Mouse (Mus musculus) stomach, embryonic 14.5 days (tissue): ENCODE results near the gene Trappc10. TPM values are rescaled to one million over a fixed set of nuclear protein-coding genes. Genes with fewer than 3 reads are reported as not detected.

Experiments used
- ATAC-seq: fragments of 200-750 bp; cut with Nextera tagmentation; 2 replicates; pipeline ENCODE4 v1.8.0; 2017; ENCODE audit warnings: low read depth, moderate TSS enrichment; ENCODE audit not compliant: insufficient number of reproducible peaks, insufficient read depth, low FRiP score
- H3K27ac ChIP-seq: fragments of 300-500 bp; sonication (generic); 2 replicates; pipeline ENCODE4 v1.5.1; 2014; ENCODE audit warnings: mild to moderate bottlenecking, low read length, moderate library complexity, mixed read lengths
- H3K27me3 ChIP-seq: fragments of 300-500 bp; sonication (generic); 2 replicates; pipeline ENCODE4 v1.6.1; 2014; ENCODE audit warnings: low read length, control low read depth, mixed read lengths; ENCODE audit not compliant: control insufficient read depth, insufficient read depth
- H3K36me3 ChIP-seq: fragments of 300-500 bp; sonication (generic); 2 replicates; pipeline ENCODE4 v1.6.1; 2014; ENCODE audit warnings: mild to moderate bottlenecking, control low read depth, low read length, moderate library complexity, mixed read lengths; ENCODE audit not compliant: control insufficient read depth, insufficient read depth
- H3K4me1 ChIP-seq: fragments of 300-500 bp; sonication (generic); 2 replicates; pipeline ENCODE4 v1.6.1; 2014; ENCODE audit warnings: low read length, control low read depth, mixed read lengths; ENCODE audit not compliant: control insufficient read depth, insufficient read depth
- H3K4me2 ChIP-seq: fragments of 300-500 bp; sonication (generic); replicated peaks from 2 replicates; pipeline ENCODE4 v1.6.1; 2014; ENCODE audit warnings: low read depth, low read length, control low read depth
- H3K4me3 ChIP-seq: fragments of 300-500 bp; sonication (generic); 2 replicates; pipeline ENCODE4 v1.5.1; 2014; ENCODE audit warnings: low read depth, low read length, control low read depth
- H3K9ac ChIP-seq: fragments of 300-500 bp; sonication (generic); replicated peaks from 2 replicates; pipeline ENCODE4 v1.6.1; 2014; ENCODE audit warnings: low read depth, mild to moderate bottlenecking, control low read depth, low read length, moderate library complexity, mixed read lengths
- H3K9me3 ChIP-seq: fragments of 300-500 bp; sonication (generic); 2 replicates; pipeline ENCODE4 v1.6.1; 2016; ENCODE audit warnings: low read depth, low read length, control low read depth; ENCODE audit not compliant: control insufficient read depth
- WGBS: fragments of 180-500 bp; shearing (Covaris S2); extraction: QIAGEN DNeasy Blood & Tissue Kit; methylation state at CpG from one replicate; pipeline ENCODE4 v1.1.7; 2014; 5-methylcytosine and 5-hydroxymethylcytosine counted together
- polyA plus RNA-seq: library from polyadenylated mRNA; unstranded; fragments of >200 nt; fragmentation: Nextera tagmentation; extraction: Ambion mirVana; gene quantifications from 2 replicates; pipeline ENCODE4 v1.2.1, GENCODE M21; 2014

The Trappc10 gene
- 14.7 and 17.3 TPM in 2 replicates for polyA plus RNA-seq

GRCm38 (mm10) chr10:78244438-78245224 lies at the start of gene Trappc10:
Gene Trappc10, minus strand, starts transcription at chr10:78244641.
- H3K27me3 ChIP-seq = no peaks in the 10 kb centered on the region
- H3K4me1 ChIP-seq = peaks cover 12% of the 10 kb centered on the region; the same call in 1 of the 2 replicates
- WGBS = under 1% methylated on average over 74 of the region's 74 CpGs
- peak; percentile 94 for ATAC-seq
- peak within 1 kb of the TSS; percentile 69 for H3K9ac ChIP-seq
- peak within 1 kb of the TSS; percentile 84 for H3K4me3 ChIP-seq
- no peak within 1 kb of the TSS for H3K27ac ChIP-seq
- H3K4me2 ChIP-seq = peak within 1 kb of the TSS; percentile 90
- H3K9me3 ChIP-seq = no peaks in the 10 kb centered on the region
- no peaks in the 10 kb centered on the region for H3K36me3 ChIP-seq

DNA sequence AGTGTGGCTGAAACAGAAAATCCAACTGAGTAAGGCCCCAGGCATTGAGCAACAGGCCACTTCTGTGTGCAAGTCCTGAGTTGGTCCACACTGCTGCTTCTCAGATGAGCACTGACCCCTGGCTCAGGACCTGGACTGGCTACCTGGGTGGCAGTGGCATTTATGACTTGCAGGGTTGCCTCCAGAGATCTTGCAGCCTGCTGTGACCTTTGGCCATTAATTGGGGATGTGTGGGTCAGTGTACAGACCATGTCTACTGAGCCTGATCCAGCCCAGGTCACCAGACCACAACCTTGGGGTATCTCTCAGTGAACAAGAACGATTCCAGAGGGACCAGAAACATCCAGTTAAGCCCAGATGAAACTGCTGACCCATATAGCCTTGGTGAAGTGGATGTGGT lies 49.1 kb upstream of the Trappc10 start:
- H3K9me3 ChIP-seq = no peaks in the 10 kb centered on the region
- H3K4me2 ChIP-seq = no peak overlapping the region
- ATAC-seq = no peak

GRCm38 (mm10) chr10:78292381-78292780 lies 47.9 kb upstream of the Trappc10 start:
- H3K27me3 ChIP-seq = no peaks in the 10 kb centered on the region
- H3K4me3 ChIP-seq = no peak overlapping the region
- H3K9ac ChIP-seq = no peak overlapping the region
- no peak overlapping the region for H3K27ac ChIP-seq
- no peaks in the 10 kb centered on the region for H3K9me3 ChIP-seq
- WGBS = 80% methylated on average over 5 of the region's 5 CpGs
- no peaks in the 10 kb centered on the region for H3K4me1 ChIP-seq
- H3K4me2 ChIP-seq = no peak overlapping the region
- ATAC-seq = no peak
- H3K36me3 ChIP-seq = no peaks in the 10 kb centered on the region; the same call in 1 of the 2 replicates

More for the DNA sequence above, 49.1 kb upstream of the Trappc10 start:
- Histone ChIP-seq H3K4me1 (no peaks in the 10 kb centered on the region), H3K27me3 (no peaks in the 10 kb centered on the region), H3K4me3 (no peak overlapping the region), H3K36me3 (no peaks in the 10 kb centered on the region; the same call in 1 of the 2 replicates), H3K9ac (no peak overlapping the region), H3K27ac (no peak overlapping the region)
- 78% methylated on average over 1 of the region's 1 CpGs for WGBS

- H3K27me3 ChIP-seq = no peaks in the 10 kb centered on the region
- no peak for ATAC-seq
- no peak overlapping the region for H3K4me3 ChIP-seq
- 82% methylated on average over 8 of the region's 8 CpGs for WGBS
- H3K9ac ChIP-seq = no peak overlapping the region
- H3K27ac ChIP-seq = no peak overlapping the region
- H3K9me3 ChIP-seq = no peaks in the 10 kb centered on the region
- no peaks in the 10 kb centered on the region for H3K4me1 ChIP-seq
- H3K36me3 ChIP-seq = peaks cover 14% of the 10 kb centered on the region; the same call in 1 of the 2 replicates
- H3K4me2 ChIP-seq = no peak overlapping the region
Observed at GRCm38 (mm10) chr10:78290730-78291535, 46.5 kb upstream of the Trappc10 start.

DNA sequence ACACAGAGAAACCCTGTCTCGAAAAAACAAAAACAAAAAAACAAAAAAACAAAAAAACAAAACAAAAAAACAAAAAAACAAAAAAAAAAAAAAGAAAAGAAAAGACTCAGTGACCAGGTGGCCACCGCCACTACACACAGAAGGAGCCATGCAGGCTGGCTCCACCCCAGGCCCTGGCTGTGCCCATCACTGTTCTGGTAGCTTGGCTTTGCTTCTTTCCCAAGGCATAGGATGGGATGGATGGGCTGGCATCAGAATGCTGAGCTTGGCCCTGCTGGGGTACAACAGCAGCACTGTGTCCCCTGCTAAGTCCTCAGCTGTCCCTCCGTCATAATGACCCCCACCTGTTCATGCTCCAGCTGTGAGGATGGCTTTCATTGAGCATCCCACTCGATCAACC lies 44.5 kb upstream of the Trappc10 start:
- Histone ChIP-seq H3K9ac (no peak overlapping the region), H3K36me3 (peaks cover 22% of the 10 kb centered on the region; the same call in 1 of the 2 replicates), H3K27me3 (no peaks in the 10 kb centered on the region), H3K4me3 (no peak overlapping the region), H3K27ac (no peak overlapping the region), H3K4me2 (no peak overlapping the region), H3K9me3 (no peaks in the 10 kb centered on the region), H3K4me1 (no peaks in the 10 kb centered on the region)
- 87% methylated on average over 4 of the region's 4 CpGs for WGBS
- no peak for ATAC-seq

DNA sequence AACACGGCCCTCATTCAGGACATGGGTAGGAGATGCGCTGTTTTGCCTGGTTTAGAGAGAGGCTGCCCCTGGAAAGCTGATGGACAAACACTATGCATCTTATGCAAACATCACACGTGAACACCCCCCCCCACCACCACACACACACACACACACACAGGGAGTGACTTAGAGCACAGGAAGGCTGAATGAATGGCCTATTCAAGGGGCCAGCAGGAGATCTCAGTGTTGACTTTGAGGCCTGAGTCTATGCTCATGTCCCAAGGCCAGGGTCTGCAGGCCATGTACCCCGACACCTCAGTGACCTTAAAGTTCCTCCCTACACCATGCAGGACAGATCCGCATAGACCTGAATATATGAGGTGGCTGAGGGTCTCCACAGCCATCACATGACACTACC lies 43.7 kb upstream of the Trappc10 start:
- ATAC-seq = no peak; the same call in none of the 2 replicates
- H3K36me3 ChIP-seq = peaks cover 27% of the 10 kb centered on the region; the same call in 1 of the 2 replicates
- no peak overlapping the region for H3K9ac ChIP-seq
- H3K4me3 ChIP-seq = no peak overlapping the region
- no peaks in the 10 kb centered on the region for H3K9me3 ChIP-seq
- 71% methylated on average over 5 of the region's 5 CpGs for WGBS
- no peak overlapping the region for H3K4me2 ChIP-seq
- H3K4me1 ChIP-seq = no peaks in the 10 kb centered on the region
- H3K27me3 ChIP-seq = no peaks in the 10 kb centered on the region
- H3K27ac ChIP-seq = no peak overlapping the region

- no peaks in the 10 kb centered on the region for H3K27me3 ChIP-seq
- ATAC-seq = peak; percentile 77
- no peaks in the 10 kb centered on the region for H3K9me3 ChIP-seq
- peaks cover 31% of the 10 kb centered on the region for H3K36me3 ChIP-seq
- H3K4me2 ChIP-seq = no peak overlapping the region
- no peak overlapping the region for H3K27ac ChIP-seq
- H3K4me3 ChIP-seq = no peak overlapping the region
- H3K4me1 ChIP-seq = no peaks in the 10 kb centered on the region
- WGBS = 76% methylated on average over 22 of the region's 22 CpGs
- no peak overlapping the region for H3K9ac ChIP-seq
Observed at GRCm38 (mm10) chr10:78287465-78288132, 43.2 kb upstream of the Trappc10 start.

GRCm38 (mm10) chr10:78285959-78286358 lies 41.5 kb upstream of the Trappc10 start:
- H3K27ac ChIP-seq = no peak overlapping the region
- peaks cover 42% of the 10 kb centered on the region for H3K36me3 ChIP-seq
- no peaks in the 10 kb centered on the region for H3K9me3 ChIP-seq
- ATAC-seq = no peak
- H3K27me3 ChIP-seq = no peaks in the 10 kb centered on the region
- WGBS = 93% methylated on average over 4 of the region's 4 CpGs
- H3K9ac ChIP-seq = no peak overlapping the region
- no peak overlapping the region for H3K4me2 ChIP-seq
- H3K4me1 ChIP-seq = no peaks in the 10 kb centered on the region
- H3K4me3 ChIP-seq = no peak overlapping the region
